Mouse (Mus musculus): ENCODE results near the gene Mical2. TPM values are rescaled to one million over a fixed set of nuclear protein-coding genes. Genes with fewer than 3 reads are reported as not detected.
A peak's percentile ranks its signal among the peaks of the same experiment; 100 is the strongest.

The Mical2 gene
- polyA plus RNA-seq, 1 experiment from 2014 or later: 2.7 TPM

- Histone ChIP-seq H3K4me3 (ENCODE audit: low read depth, low read length) (no peak overlapping the region), H3K9me3 (ENCODE audit: low read length) (no peaks in the 10 kb centered on the region), H3K27ac (ENCODE audit: low read depth) (no peak overlapping the region), H3K36me3 (replicated peaks; ENCODE audit: insufficient read depth, low read length) (no peaks in the 10 kb centered on the region), H3K9ac (replicated peaks) (no peak overlapping the region), H3K4me1 (ENCODE audit: insufficient read depth) (0 out of 2 replicates have a peak, but pooled peaks cover 3% of the 10 kb centered on the region), H3K4me2 (ENCODE audit: low read depth, low read length) (no peak overlapping the region), H3K27me3 (ENCODE audit: insufficient read depth, low read length) (no peaks in the 10 kb centered on the region)
- TF ChIP-seq EP300 (IDR thresholded peaks at IDR 0.05; ENCODE audit: low read depth) (no peak), CTCF (IDR thresholded peaks at IDR 0.05; ENCODE audit: low read depth) (no peak)
- ATAC-seq (0 out of 2 replicates have a peak, but pooled peaks have one; percentile 25), DNase-seq (no peak)
- 30% methylated on average over 3 of the region's 3 CpGs for WGBS (ENCODE audit: insufficient replicate concordance)
These were observed 12.2 kb downstream of the Mical2 start for GRCm38 (mm10) chr7:112237868-112238267.

- Histone ChIP-seq H3K4me1 (ENCODE audit: insufficient read depth) (0 out of 2 replicates have a peak, but pooled peaks cover 3% of the 10 kb centered on the region), H3K4me3 (ENCODE audit: low read depth, low read length) (no peak overlapping the region), H3K9me3 (ENCODE audit: low read length) (no peaks in the 10 kb centered on the region), H3K4me2 (ENCODE audit: low read depth, low read length) (no peak overlapping the region), H3K27ac (ENCODE audit: low read depth) (no peak overlapping the region), H3K9ac (replicated peaks) (no peak overlapping the region), H3K36me3 (replicated peaks; ENCODE audit: insufficient read depth, low read length) (no peaks in the 10 kb centered on the region), H3K27me3 (ENCODE audit: insufficient read depth, low read length) (no peaks in the 10 kb centered on the region)
- TF ChIP-seq CTCF (IDR thresholded peaks at IDR 0.05; ENCODE audit: low read depth) (no peak), EP300 (IDR thresholded peaks at IDR 0.05; ENCODE audit: low read depth) (no peak)
- no peak for DNase-seq
- 48% methylated on average over 10 of the region's 10 CpGs for WGBS (ENCODE audit: insufficient replicate concordance)
- ATAC-seq: no peak
These were observed 13.4 kb downstream of the Mical2 start for GRCm38 (mm10) chr7:112238768-112239728.

- WGBS (ENCODE audit: insufficient replicate concordance): 33% methylated on average over 2 of the region's 2 CpGs
- H3K4me3 ChIP-seq (ENCODE audit: low read depth, low read length): no peak overlapping the region
- ATAC-seq (no peak), DNase-seq (no peak)
- H3K9ac ChIP-seq (replicated peaks): no peak overlapping the region
- H3K36me3 ChIP-seq (replicated peaks; ENCODE audit: insufficient read depth, low read length): no peaks in the 10 kb centered on the region
- H3K27me3 ChIP-seq (ENCODE audit: insufficient read depth, low read length): no peaks in the 10 kb centered on the region
- no peak overlapping the region for H3K27ac ChIP-seq (ENCODE audit: low read depth)
- TF ChIP-seq EP300 (IDR thresholded peaks at IDR 0.05; ENCODE audit: low read depth): no peak
- TF ChIP-seq CTCF (IDR thresholded peaks at IDR 0.05; ENCODE audit: low read depth): no peak
- no peaks in the 10 kb centered on the region for H3K9me3 ChIP-seq (ENCODE audit: low read length)
- 0 out of 2 replicates have a peak, but pooled peaks cover 3% of the 10 kb centered on the region for H3K4me1 ChIP-seq (ENCODE audit: insufficient read depth)
- H3K4me2 ChIP-seq (ENCODE audit: low read depth, low read length): no peak overlapping the region
These were observed 15.1 kb downstream of the Mical2 start for GRCm38 (mm10) chr7:112240748-112241147.

GRCm38 (mm10) chr7:112241211-112241944, 15.7 kb downstream of the Mical2 start:
- H3K9ac ChIP-seq (replicated peaks): no peak overlapping the region
- no peaks in the 10 kb centered on the region for H3K9me3 ChIP-seq (ENCODE audit: low read length)
- no peak overlapping the region for H3K4me2 ChIP-seq (ENCODE audit: low read depth, low read length)
- no peak overlapping the region for H3K4me3 ChIP-seq (ENCODE audit: low read depth, low read length)
- H3K36me3 ChIP-seq (replicated peaks; ENCODE audit: insufficient read depth, low read length): no peaks in the 10 kb centered on the region
- TF ChIP-seq EP300 (IDR thresholded peaks at IDR 0.05; ENCODE audit: low read depth) (no peak), CTCF (IDR thresholded peaks at IDR 0.05; ENCODE audit: low read depth) (no peak)
- 64% methylated on average over 8 of the region's 8 CpGs for WGBS (ENCODE audit: insufficient replicate concordance)
- H3K27ac ChIP-seq (ENCODE audit: low read depth): no peak overlapping the region
- no peaks in the 10 kb centered on the region for H3K27me3 ChIP-seq (ENCODE audit: insufficient read depth, low read length)
- H3K4me1 ChIP-seq (ENCODE audit: insufficient read depth): 0 out of 2 replicates have a peak, but pooled peaks cover 3% of the 10 kb centered on the region
- ATAC-seq: no peak
- no peak for DNase-seq

GRCm38 (mm10) chr7:112241945-112242329, 16.3 kb downstream of the Mical2 start:
- Histone ChIP-seq H3K9me3 (ENCODE audit: low read length) (no peaks in the 10 kb centered on the region), H3K27ac (ENCODE audit: low read depth) (no peak overlapping the region), H3K4me2 (ENCODE audit: low read depth, low read length) (no peak overlapping the region), H3K9ac (replicated peaks) (no peak overlapping the region), H3K36me3 (replicated peaks; ENCODE audit: insufficient read depth, low read length) (no peaks in the 10 kb centered on the region), H3K4me3 (ENCODE audit: low read depth, low read length) (no peak overlapping the region), H3K27me3 (ENCODE audit: insufficient read depth, low read length) (no peaks in the 10 kb centered on the region), H3K4me1 (ENCODE audit: insufficient read depth) (0 out of 2 replicates have a peak, but pooled peaks cover 3% of the 10 kb centered on the region)
- ATAC-seq (no peak), DNase-seq (no peak)
- WGBS (ENCODE audit: insufficient replicate concordance): 84% methylated on average over 3 of the region's 3 CpGs
- no peak for TF ChIP-seq EP300 (IDR thresholded peaks at IDR 0.05; ENCODE audit: low read depth)
- TF ChIP-seq CTCF (IDR thresholded peaks at IDR 0.05; ENCODE audit: low read depth): no peak

- Histone ChIP-seq H3K4me1 (ENCODE audit: insufficient read depth) (0 out of 2 replicates have a peak, but pooled peaks cover 3% of the 10 kb centered on the region), H3K9ac (replicated peaks) (no peak overlapping the region), H3K27ac (ENCODE audit: low read depth) (no peak overlapping the region), H3K9me3 (ENCODE audit: low read length) (no peaks in the 10 kb centered on the region), H3K36me3 (replicated peaks; ENCODE audit: insufficient read depth, low read length) (no peaks in the 10 kb centered on the region), H3K4me2 (ENCODE audit: low read depth, low read length) (no peak overlapping the region), H3K4me3 (ENCODE audit: low read depth, low read length) (no peak overlapping the region), H3K27me3 (ENCODE audit: insufficient read depth, low read length) (no peaks in the 10 kb centered on the region)
- DNase-seq: no peak
- no peak for TF ChIP-seq CTCF (IDR thresholded peaks at IDR 0.05; ENCODE audit: low read depth)
- no peak for TF ChIP-seq EP300 (IDR thresholded peaks at IDR 0.05; ENCODE audit: low read depth)
- no peak for ATAC-seq
- 72% methylated on average over 6 of the region's 6 CpGs for WGBS (ENCODE audit: insufficient replicate concordance)
These were observed 16.9 kb downstream of the Mical2 start for GRCm38 (mm10) chr7:112242587-112242986.

Data from liver, postnatal 0 days (tissue).